Mouse (Mus musculus): Measurements from ENCODE around the gene Arid5b. TPM values are rescaled to one million over a fixed set of nuclear protein-coding genes. Genes with fewer than 3 reads are reported as not detected.
A peak's percentile ranks its signal among the peaks of the same experiment; 100 is the strongest.
"Not testable (repeated sequence)": the region's sequence is repeated elsewhere in the genome, so short reads cannot be mapped to it uniquely, and the experiment has no call there.

The Arid5b gene
- total RNA-seq, 2 experiments from 2014 or later, result 19.1 to 22.8 TPM

DNA sequence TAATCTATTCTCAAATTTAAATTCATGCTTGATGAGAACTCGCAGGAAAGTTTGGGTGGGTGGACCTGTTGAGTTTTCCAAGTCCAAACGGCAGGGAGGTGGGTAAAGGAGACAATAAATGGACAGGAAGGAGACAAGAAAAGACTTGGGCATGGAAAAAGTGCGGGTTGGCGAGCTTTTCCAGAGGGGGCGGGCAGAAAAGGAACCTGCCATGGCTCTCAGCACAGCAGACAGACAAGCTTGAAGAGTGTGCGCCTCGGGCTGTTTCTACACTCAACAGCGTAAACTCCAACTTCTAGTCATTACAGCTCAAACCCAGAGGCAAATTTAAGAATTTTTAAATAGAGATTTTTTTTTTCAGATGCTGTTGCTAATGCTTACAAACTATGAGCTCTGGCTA, 168.4 kb downstream of the Arid5b start:
- DNase-seq, result no peak

DNA sequence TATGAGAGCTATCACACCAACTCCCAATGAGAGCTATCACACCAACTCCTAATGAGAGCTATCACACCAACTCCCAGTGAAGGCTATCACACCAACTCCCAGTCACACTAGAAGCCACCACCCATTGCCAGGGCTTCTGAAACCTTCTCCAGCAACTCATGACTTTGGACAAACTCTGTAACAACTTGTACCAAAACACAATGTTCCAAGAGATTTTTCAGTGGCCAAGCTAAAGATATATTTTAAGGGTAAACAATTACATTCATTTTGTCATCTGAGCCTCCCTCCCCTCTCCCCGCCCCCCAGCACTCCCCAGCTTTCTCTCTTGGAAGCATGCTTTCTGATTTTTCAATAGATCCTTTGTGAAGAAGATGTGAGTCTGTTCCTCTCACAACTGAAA, 168.9 kb downstream of the Arid5b start:
- no peak for DNase-seq

DNA sequence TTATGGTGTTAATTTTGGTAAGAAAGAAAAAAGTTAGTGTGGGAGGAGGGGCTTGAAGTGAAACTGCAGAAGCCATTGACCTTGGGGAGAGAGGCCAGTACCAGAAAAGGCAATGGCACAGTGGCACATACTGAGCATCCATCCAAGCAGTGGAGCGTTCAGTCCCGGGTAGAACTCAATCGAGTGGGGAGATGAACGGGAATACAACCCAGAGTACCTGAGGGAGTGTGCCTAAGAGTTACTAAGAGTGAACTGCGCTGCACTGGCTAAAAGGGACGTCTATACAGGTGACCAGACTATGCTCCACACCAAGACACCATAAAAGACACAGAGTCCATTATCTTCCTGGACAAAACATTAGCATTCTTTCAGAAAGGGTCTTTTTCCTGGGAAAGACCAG, 170.8 kb downstream of the Arid5b start:
- DNase-seq, result no peak

DNA sequence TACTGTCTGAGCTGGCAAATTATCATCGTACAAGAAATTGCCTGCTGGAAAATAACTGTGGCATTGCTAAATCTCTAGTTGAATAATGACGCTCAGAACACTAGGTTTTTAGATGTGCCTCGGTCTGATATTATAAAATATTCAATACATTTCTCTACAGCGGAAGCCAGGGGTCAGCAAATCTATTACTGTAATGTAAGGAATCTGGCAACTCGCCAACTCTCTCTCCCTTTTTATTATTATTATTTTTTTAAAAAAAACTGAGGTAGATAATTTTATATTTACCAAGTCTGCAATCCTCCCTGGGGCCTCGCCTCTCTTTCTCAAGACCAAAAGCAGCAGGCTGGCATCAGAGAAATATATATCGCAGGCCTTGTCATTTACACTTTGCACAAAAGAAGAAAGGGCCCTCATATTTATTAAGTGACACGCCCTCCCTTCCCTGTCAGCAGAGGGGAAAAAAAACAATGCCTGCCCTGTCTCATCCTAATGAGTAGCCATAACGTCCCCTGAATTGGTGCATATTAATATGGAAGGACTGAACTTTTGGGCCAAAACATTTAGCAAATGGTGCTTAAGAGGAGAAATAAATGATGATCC, 172.1 kb downstream of the Arid5b start:
- no peak for DNase-seq

DNA sequence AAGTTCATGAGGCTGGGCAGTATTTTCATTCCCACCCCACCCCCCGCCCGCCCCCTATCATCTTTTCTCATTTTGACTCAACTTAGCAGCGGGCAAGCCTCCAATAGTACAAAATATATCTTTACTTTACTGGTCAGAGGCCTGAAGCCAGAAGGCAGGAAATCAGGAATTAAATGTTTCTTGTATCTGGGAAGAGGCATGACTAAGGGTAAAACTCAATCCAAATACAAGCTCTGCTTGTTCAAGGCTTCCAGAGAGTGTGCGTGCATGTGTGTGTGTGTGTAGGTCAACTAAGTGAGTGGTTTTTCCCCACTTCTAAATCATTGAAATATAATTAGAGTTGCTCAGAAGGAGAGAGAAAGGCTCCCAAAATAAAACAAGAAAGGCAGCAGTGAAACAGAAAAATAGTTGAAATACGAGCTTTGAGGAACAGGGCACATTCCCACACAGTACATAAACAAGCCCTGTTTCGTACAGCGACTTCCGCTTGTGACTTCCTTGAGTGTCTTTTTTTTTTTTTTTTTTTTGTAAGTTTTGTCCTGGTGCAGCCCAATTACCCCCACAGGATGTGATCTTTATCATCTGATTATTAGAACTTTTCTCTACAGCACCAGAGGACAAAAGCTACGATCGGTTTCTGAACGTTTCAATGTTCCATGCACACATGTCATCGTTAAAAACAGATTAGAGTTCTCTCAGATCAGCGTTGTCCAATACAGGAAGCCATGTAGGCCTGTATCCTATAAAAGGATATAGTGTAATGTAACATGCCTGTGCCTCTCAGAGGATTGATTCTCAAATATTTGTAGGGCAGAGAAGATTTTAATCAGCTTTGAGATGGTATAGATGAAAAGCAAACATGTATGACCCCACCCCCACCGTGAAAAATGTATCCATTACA, 173.4 kb downstream of the Arid5b start:
- DNase-seq, result peak in 1 of 2 experiments; percentile 63

DNA sequence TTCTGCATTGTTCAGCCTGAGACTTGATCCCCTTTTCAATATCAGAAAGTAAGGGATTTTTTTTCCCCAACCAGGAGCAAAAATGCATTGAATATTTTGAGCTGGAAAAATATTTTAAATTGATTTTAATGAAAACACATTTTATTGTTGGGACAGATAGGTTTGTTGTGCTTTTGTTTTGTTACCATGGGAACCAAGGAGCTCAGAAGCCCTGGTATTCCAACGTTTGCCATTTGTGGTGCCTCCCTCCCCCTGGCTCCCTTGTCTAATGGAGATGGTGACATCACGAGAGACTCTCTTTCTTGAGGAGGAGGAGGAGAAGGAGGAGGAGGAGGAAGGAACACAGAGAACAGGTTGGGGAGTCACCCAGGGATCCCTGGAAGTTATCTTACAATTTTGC, 174.1 kb downstream of the Arid5b start:
- peak; percentile 66 to 68 for DNase-seq

DNA sequence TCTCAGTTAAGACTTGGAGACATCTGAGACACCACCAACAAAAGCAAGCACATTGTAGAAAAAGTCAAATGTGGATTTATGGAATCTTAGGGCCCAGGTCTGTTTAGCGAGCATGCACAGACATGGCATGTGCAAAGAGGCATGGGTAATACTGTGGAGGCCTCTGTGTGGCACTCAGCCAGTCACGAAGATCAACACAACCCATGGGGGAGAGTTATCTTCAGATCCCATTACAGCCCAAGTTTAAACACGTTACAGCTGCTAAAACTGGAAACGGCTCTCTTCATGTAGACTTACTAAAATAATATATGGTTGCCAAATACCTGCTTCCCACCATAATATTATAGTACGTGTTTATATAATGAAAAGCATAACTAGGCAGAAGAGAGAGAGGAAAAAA, 174.6 kb downstream of the Arid5b start:
- DNase-seq, result peak; percentile 58 to 71

DNA sequence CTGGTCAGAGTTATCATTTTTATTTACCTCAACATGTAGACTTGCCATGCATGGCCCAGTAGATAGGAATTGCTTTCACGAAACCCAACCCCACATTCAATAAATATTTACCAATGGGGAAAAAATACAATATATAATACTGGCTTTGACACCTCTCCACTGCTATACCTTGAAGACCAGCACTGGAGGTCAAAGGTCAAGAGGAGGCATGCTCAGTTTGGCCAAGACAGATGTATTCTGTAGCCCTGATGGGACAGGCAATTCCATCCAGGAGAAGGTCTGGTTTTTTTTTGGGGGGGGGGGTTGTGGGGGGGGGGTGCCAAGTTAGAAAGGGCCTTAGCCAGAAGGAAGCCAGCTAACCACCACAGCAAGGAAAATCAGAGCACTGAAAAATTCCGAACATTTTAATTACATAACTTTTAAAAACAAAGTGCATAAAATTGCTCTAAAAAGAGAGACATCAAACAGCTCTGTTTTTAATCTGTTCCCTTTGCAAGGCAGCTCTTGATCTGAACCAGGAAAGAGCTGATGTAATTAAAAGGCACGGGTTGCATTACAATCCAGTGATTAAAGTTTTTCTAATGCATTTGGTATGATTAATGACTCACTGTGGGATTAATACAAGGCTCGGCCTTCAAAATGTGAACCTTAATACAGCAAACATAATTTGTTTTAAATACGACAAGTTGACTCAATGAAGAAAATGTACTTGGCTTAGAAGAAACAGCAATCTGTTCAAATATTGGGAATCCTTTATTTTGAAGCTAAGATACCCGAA, 175.3 kb downstream of the Arid5b start:
- peak in 1 of 2 experiments; percentile 49 for DNase-seq

DNA sequence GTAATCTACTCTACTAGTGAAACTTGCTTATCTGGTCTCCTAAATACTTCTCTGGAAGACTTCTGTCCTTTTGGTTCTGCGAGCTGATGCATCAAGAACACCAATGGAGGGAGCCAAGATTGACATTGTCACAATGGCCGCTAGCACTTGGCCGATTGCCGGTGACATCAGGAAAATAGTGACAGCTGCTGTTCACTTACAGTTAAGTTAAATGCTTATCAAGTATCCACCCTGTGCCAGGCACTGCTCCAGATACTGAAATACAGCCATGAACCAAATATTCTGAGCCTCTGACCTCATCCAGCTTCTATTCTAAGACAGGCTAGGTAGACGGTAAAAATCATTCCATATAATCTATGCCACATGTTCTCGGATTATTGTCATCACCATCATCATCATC, 176.0 kb downstream of the Arid5b start:
- peak; percentile 84 to 89 for DNase-seq

DNA sequence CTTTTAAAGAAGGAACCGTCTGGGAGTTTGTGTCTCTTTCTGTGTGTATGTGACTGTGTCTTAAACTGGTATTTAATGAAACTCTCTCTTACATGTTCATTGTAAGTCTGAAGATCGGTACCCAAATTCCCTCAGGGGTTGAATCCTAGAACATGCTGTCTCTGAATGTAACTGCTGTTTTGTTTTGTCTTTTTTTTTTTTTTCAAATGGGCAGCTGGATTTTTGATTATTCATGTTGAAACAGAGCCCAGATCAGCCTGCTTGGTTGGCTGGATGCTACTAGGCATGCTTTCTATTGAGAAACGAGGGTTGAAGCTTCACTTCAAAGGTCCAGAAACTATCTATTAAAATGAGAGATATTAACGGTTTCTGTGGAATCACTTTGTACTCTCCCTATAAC, 177.3 kb downstream of the Arid5b start:
- peak; percentile 43 to 55 for DNase-seq

DNA sequence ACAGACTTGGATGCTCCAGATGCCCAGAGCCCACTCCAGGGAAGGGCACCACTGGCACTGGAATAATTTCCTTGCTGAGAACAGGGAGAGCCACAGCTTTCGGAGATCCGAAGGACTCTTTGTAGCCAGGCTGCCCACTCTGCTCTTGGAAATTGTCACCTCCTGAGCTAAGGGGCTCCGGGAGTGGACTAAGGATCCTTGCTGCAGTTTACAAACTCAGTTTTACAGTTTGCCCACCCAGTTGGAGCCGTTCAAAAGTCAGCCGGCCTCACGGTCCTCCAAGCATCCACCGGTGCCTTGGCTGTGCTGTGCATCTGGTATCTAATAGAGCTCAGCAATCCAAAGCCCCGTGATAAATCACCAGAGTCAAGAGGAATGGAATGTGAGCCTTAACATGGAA, 178.0 kb downstream of the Arid5b start:
- peak in 1 of 2 experiments; percentile 14 for DNase-seq

DNA sequence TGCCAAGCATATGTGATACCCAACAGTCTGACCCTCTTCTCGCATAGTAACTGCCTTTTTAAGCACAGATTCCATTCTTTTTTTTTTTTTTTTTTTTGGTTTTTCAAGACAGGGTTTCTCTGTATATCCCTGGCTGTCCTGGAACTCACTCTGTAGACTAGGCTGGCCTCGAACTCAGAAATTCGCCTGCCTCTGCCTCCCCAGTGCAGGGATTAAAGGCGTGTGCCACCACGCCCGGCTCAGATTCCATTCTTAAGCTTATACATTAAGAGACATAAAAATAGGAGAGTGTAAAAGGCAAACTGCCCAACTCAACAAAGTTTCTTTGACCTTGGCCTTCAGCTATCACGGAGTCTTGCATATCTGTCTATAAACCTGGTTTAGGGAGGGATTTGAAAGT, 178.7 kb downstream of the Arid5b start:
- DNase-seq, result not testable (repeated sequence)

DNA sequence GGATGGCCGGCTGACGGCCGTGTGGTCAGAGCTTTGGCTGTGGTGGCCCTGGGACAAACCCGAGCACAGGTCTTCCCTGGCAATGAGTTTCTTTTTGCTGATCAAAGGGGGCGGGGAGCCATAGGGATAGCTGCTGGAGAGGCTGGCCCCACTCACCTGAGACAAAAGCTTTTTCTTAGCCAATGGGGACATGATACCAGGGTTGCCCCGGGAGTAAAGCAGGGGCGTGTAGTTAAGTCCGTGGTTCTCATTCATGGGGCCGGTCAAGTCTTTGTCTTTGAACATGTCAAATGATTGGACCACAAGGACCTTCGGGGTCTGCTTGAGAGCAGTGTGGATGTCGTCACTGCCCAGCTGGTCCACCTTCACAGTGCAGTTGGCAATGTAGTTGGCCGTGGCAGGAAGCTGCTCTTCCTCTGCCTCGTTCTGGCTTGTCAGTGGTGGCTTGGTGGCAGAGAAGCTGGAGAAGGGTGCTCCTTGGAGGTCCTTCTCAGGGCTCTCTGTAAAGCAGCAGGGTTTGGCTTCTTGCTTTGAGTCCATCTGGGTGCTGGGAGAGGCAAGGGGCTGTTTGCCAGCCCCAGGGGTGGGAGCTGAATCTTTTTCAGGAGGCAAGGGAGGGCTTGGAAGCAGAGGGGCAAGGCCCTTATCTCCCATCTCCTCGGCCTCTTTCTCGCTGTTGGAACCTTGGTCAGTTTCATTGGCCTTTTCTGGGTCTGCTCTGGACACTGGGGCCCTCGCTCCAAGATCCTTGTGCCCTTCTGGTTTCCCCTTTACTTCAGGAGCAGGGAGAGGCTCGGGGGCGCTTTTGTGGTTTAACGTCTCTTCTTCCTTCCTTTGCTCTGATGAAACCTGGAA, 180.5 kb downstream of the Arid5b start:
- DNase-seq, result peak in 1 of 2 experiments; percentile 8

DNA sequence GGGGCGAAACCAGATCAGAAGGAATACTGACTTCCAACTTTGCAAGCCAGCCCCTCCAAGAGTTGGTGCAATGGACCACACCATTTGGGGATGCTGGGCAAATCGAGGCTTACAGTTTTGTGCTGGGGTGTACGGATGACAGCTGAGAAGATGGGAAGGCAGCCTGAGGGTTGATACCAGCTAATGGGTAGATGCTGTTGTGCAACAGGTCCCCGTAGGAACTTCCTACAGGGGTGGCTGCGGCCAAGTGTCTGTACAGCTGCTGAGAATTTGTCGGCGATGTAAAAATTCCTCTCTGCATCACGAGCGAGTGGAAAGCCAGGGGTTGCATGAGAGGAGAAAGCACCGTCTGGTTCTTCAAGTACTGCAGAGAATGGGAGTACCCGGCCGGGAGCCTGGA, 182.1 kb downstream of the Arid5b start:
- DNase-seq, result peak in 1 of 2 experiments; percentile 8

DNA sequence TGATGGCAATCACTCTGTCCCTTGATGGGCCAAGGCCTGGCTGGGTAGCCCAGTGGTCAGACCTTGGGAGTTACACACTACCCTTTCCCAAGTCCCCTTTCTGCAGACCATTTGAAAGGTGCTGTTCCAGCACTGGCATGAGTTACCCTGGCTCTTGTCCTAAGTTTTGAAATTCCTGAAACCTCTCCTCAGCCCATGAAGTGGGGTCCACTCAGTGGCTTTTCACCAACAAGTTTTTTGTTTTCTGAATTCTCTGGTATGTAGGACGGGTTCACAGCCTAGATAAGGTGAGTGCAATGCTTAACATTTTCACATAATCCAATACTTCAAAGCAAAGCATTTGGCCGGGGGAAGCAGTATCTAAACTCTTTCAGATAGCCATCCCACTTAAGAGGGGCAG, 183.4 kb downstream of the Arid5b start:
- no peak for DNase-seq

DNA sequence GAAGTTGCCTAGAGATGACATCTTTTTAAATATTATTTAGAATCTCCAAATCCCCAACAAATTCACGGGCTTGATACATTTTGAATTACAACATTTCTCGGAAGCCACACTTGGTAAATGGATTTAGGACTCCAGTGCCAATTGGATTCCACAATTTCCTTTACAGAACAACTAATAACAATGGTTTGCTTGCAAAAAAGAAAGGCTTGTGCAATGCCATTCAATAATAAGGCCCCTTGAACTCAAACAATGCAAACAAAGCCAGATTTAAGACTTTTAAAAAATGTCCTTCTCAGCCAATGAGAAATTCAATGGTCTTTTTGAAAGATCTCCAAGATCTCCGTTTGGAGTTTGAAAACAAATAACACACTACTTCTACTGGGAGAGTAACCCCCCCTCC, 185.0 kb downstream of the Arid5b start:
- DNase-seq, result no peak

DNA sequence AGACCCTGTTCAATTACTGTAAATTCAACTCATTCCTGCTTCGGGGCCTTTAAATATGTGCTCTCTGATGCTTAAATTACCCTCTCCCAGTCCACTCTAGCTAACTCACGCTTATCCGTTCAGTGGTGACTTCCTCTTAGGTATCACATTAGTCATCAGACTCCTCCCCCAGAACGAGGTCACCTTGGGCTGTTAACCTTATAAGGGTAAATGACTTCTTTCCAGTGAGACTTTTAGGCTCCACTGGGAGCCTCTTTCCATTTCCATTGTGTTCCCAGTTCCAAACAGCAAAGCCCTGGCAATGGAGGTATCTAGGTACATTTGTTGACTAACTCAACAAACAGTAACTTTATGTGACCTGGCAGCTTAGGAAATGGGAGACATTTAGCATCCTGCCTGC, 186.7 kb downstream of the Arid5b start:
- no peak for DNase-seq

DNA sequence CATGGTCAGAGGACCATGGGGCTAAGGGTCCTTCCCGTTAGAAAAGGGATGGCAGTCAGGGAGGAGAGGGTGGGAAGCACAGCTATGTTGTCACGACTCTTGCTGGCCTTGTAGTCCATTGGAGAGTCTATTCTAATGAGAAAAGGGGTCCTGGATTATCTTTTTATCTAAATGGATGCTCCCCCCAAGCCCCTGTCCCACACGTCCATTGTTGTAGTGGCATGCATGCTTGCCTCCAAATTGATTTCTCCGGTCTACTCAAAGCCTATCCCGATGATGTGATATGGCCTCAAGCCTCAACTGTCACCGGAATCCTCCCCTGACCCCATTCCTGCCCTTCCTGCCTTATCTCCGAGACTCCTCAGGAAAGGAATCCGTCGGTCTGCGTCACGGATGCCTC, 187.5 kb downstream of the Arid5b start:
- peak in 1 of 2 experiments; percentile 27 for DNase-seq

DNA sequence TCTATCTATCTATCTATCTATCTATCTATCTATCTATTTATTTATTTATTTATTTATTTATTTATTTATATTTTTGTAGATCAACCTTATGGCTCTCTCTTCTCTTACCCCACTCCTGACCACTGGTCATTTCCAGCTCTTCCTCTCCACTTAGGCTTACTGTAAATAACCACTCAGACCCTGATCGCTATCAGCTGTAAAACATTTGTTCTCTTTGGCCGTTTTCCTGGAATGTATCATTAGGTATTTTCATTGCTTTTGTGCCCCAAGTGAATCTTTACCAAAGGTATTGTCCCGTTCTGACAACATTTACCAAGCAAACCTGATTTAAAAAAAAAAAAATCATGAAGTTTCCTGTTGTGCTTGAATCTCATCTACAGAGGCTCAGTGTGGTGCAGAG, 188.0 kb downstream of the Arid5b start:
- DNase-seq, result no peak

DNA sequence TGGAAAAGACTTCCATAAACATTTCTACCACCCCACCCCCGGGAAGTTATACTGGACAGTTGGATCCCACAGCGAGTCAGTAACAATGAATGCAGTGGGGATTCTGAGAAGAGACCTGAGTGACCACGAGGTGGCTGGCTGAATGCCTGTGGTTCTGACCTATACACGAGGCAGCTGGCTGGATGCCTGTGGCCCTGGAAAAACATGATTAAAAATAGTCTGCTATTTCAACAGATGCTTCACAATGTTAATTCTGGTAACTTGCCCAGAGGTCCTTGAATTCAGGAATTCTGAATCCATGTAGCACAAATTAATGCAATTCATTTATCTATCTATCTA, 188.4 kb downstream of the Arid5b start:
- DNase-seq, result peak; percentile 94 to 95

DNA sequence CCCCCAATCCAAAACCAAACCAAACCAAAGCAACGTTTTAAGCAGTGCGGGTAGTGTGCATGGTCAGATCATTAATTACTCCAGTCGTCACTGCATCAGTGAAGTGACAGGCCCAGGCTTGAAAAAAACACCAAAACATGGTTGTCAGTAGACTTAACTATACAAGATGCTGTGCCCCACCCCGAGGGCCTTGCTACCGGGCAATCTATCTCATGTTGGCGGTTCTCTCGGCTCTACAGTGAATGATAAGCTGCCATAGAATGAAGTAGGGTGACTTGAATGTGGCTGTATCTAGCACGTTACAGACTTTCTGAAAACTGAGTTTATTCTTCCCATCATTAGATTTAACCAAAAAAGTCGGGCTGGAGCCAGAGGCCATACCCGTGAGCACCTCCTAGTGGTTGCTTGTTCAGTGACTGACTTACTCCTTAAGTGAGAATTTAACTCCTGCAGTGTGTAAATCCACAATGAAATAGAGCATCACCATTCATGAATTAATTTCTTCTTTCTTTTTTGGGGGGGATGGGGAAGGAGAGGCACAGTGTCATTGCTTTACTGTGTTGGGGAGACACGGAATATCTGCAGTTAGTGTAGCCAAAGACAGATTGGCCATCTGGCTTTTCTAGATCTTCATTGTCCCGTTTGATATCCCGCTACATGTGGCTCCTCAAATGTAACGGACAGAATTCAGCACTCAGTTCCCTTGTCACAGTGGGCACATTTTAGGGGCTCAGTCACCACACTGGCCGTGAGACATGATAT, 188.9 kb downstream of the Arid5b start:
- peak; percentile 7 to 41 for DNase-seq

All from heart, adult 18-20 months (tissue).